Comparison of ENCODE assay signal across 13 mouse cellular contexts in genomic region chr2:144709285-144709684, GRCm38 (mm10).
DNase-seq lines count a peak whose midpoint lies in the region; ATAC-seq and TF ChIP-seq lines count a peak whose summit lies in the region.
"Had no signal": no experiment of that assay in that cellular context is flagged by ENCODE, and none has a peak within 500 bp of the region (broad histone marks: within the 10 kb centered on the region; RNA-seq: fewer than 3 reads in every experiment).

No protein-coding gene starts in this region.

- peaks cover 3% of the 10 kb centered on the region; the same call in 1 of the 2 replicates for H3K27me3 ChIP-seq in forebrain, embryonic 12.5 days
- H3K27me3 ChIP-seq in forebrain, postnatal 0 days (ENCODE audit: insufficient read depth, low read length) = no peaks in the 10 kb centered on the region
- no peaks in the 10 kb centered on the region for H3K27me3 ChIP-seq in midbrain, embryonic 11.5 days (ENCODE audit: control insufficient read depth, insufficient read depth, low read length)
- H3K27me3 ChIP-seq in midbrain, embryonic 10.5 days (ENCODE audit: low read depth, poor library complexity, severe bottlenecking) = no peaks in the 10 kb centered on the region
- no peaks in the 10 kb centered on the region for H3K27me3 ChIP-seq in forebrain, embryonic 14.5 days (replicated peaks; ENCODE audit: control insufficient read depth, insufficient read depth, low read length)
- H3K27me3 ChIP-seq in midbrain, embryonic 16.5 days (ENCODE audit: control insufficient read depth, insufficient read depth, low read depth, low read length) = no peaks in the 10 kb centered on the region
- H3K27me3 ChIP-seq: liver, embryonic 15.5 days had no signal

- H3K4me2 ChIP-seq in forebrain, embryonic 12.5 days = no peak overlapping the region
- H3K4me2 ChIP-seq in forebrain, postnatal 0 days (ENCODE audit: low read depth) = no peak overlapping the region
- H3K4me2 ChIP-seq in midbrain, embryonic 11.5 days = no peak overlapping the region
- no peak overlapping the region for H3K4me2 ChIP-seq in forebrain, embryonic 14.5 days (ENCODE audit: low read length)
- H3K4me2 ChIP-seq in midbrain, embryonic 16.5 days (ENCODE audit: low read length) = no peak overlapping the region
- H3K4me2 ChIP-seq: liver, embryonic 15.5 days had no signal

- DNase-seq in forebrain, postnatal 0 days = no peak
- DNase-seq in midbrain, embryonic 11.5 days (ENCODE audit: low spot score, missing footprints) = peak; percentile 82
- no peak for DNase-seq in midbrain, embryonic 10.5 days (ENCODE audit: low spot score)
- peak; percentile 71 for DNase-seq in forebrain, embryonic 14.5 days (ENCODE audit: low spot score)
- DNase-seq in gastrocnemius, postnatal 25 days = no peak
- DNase-seq in cerebellum, postnatal 36 days = no peak
- DNase-seq: cerebellum, adult 2 months; heart, adult 2 months; heart, postnatal 14 days; kidney, adult 2 months had no signal

- 35% methylated on average over 1 of the region's 1 CpGs for WGBS in forebrain, embryonic 12.5 days
- WGBS in forebrain, postnatal 0 days = 47% methylated on average over 1 of the region's 1 CpGs
- WGBS in midbrain, embryonic 11.5 days = 69% methylated on average over 1 of the region's 1 CpGs
- 68% methylated on average over 1 of the region's 1 CpGs for WGBS in midbrain, embryonic 10.5 days
- 13% methylated on average over 1 of the region's 1 CpGs for WGBS in forebrain, embryonic 14.5 days
- 43% methylated on average over 1 of the region's 1 CpGs for WGBS in midbrain, embryonic 16.5 days

- H3K9me3 ChIP-seq in forebrain, embryonic 12.5 days = no peaks in the 10 kb centered on the region
- H3K9me3 ChIP-seq in forebrain, postnatal 0 days (ENCODE audit: low read length) = 0 out of 2 replicates have a peak, but pooled peaks cover 3% of the 10 kb centered on the region
- no peaks in the 10 kb centered on the region for H3K9me3 ChIP-seq in midbrain, embryonic 11.5 days (ENCODE audit: control insufficient read depth, low read length)
- peaks cover 4% of the 10 kb centered on the region; the same call in 1 of the 2 replicates for H3K9me3 ChIP-seq in midbrain, embryonic 10.5 days (replicated peaks)
- no peaks in the 10 kb centered on the region; the same call in 1 of the 2 replicates for H3K9me3 ChIP-seq in forebrain, embryonic 14.5 days (replicated peaks; ENCODE audit: control insufficient read depth, low read length)
- H3K9me3 ChIP-seq in midbrain, embryonic 16.5 days (replicated peaks; ENCODE audit: control insufficient read depth, low read length, poor library complexity, severe bottlenecking) = no peaks in the 10 kb centered on the region
- H3K9me3 ChIP-seq: liver, embryonic 15.5 days had no signal

- no peak overlapping the region for H3K9ac ChIP-seq in forebrain, embryonic 12.5 days
- H3K9ac ChIP-seq in forebrain, postnatal 0 days = no peak overlapping the region
- H3K9ac ChIP-seq in midbrain, embryonic 11.5 days (ENCODE audit: low read length) = no peak overlapping the region
- no peak overlapping the region for H3K9ac ChIP-seq in forebrain, embryonic 14.5 days (ENCODE audit: low read length)
- H3K9ac ChIP-seq in midbrain, embryonic 16.5 days (ENCODE audit: low read depth, low read length) = no peak overlapping the region
- H3K9ac ChIP-seq: liver, embryonic 15.5 days had no signal

- peak overlapping the region; percentile 15; the same call in 1 of the 2 replicates for H3K27ac ChIP-seq in forebrain, embryonic 12.5 days
- H3K27ac ChIP-seq in forebrain, postnatal 0 days (ENCODE audit: low read depth, low read length) = no peak overlapping the region
- no peak overlapping the region; the same call in 1 of the 2 replicates for H3K27ac ChIP-seq in midbrain, embryonic 11.5 days (ENCODE audit: low read depth, low read length)
- no peak overlapping the region for H3K27ac ChIP-seq in midbrain, embryonic 10.5 days (replicated peaks)
- H3K27ac ChIP-seq in forebrain, embryonic 14.5 days (ENCODE audit: low read depth, low read length) = no peak overlapping the region
- H3K27ac ChIP-seq in midbrain, embryonic 16.5 days (ENCODE audit: low read length) = no peak overlapping the region
- H3K27ac ChIP-seq: heart, adult 2 months; liver, embryonic 15.5 days had no signal

- H3K36me3 ChIP-seq in forebrain, embryonic 12.5 days (replicated peaks) = no peaks in the 10 kb centered on the region
- no peaks in the 10 kb centered on the region for H3K36me3 ChIP-seq in forebrain, postnatal 0 days (ENCODE audit: insufficient read depth)
- H3K36me3 ChIP-seq in midbrain, embryonic 11.5 days (ENCODE audit: control insufficient read depth, insufficient read depth, low read length) = no peaks in the 10 kb centered on the region
- no peaks in the 10 kb centered on the region for H3K36me3 ChIP-seq in midbrain, embryonic 10.5 days
- H3K36me3 ChIP-seq in forebrain, embryonic 14.5 days (ENCODE audit: control insufficient read depth, insufficient read depth, low read length) = no peaks in the 10 kb centered on the region
- H3K36me3 ChIP-seq in midbrain, embryonic 16.5 days (ENCODE audit: control insufficient read depth, insufficient read depth, low read length) = no peaks in the 10 kb centered on the region
- H3K36me3 ChIP-seq: liver, embryonic 15.5 days had no signal

- ATAC-seq in forebrain, embryonic 12.5 days (ENCODE audit: low FRiP score) = peak; percentile 55; the same call in 1 of the 2 replicates
- no peak for ATAC-seq in forebrain, postnatal 0 days
- ATAC-seq in midbrain, embryonic 11.5 days (ENCODE audit: low FRiP score) = peak; percentile 73
- peak; percentile 44; the same call in 1 of the 2 replicates for ATAC-seq in forebrain, embryonic 14.5 days
- ATAC-seq in midbrain, embryonic 16.5 days = peak; percentile 34; the same call in 1 of the 2 replicates

- no peak for TF ChIP-seq CTCF in forebrain, postnatal 0 days (IDR thresholded peaks at IDR 0.05; ENCODE audit: low read depth)

- peaks cover 16% of the 10 kb centered on the region for H3K4me1 ChIP-seq in forebrain, embryonic 12.5 days
- H3K4me1 ChIP-seq in forebrain, postnatal 0 days (ENCODE audit: insufficient read depth) = no peaks in the 10 kb centered on the region
- peaks cover 4% of the 10 kb centered on the region; the same call in 1 of the 2 replicates for H3K4me1 ChIP-seq in midbrain, embryonic 11.5 days (ENCODE audit: control insufficient read depth, insufficient read depth, low read length)
- peaks cover 18% of the 10 kb centered on the region for H3K4me1 ChIP-seq in midbrain, embryonic 10.5 days
- H3K4me1 ChIP-seq in forebrain, embryonic 14.5 days (ENCODE audit: control insufficient read depth, insufficient read depth, low read length) = no peaks in the 10 kb centered on the region
- H3K4me1 ChIP-seq in midbrain, embryonic 16.5 days (ENCODE audit: control insufficient read depth, insufficient read depth, low read length) = peaks cover 2% of the 10 kb centered on the region; the same call in 1 of the 2 replicates
- H3K4me1 ChIP-seq: liver, embryonic 15.5 days had no signal

- no peak overlapping the region for H3K4me3 ChIP-seq in forebrain, embryonic 12.5 days (replicated peaks)
- H3K4me3 ChIP-seq in forebrain, postnatal 0 days (ENCODE audit: low read depth, low read length) = no peak overlapping the region
- no peak overlapping the region for H3K4me3 ChIP-seq in midbrain, embryonic 11.5 days (ENCODE audit: low read depth, low read length)
- H3K4me3 ChIP-seq in midbrain, embryonic 10.5 days = no peak overlapping the region
- no peak overlapping the region for H3K4me3 ChIP-seq in forebrain, embryonic 14.5 days (ENCODE audit: low read depth, low read length)
- no peak overlapping the region for H3K4me3 ChIP-seq in midbrain, embryonic 16.5 days (ENCODE audit: low read depth, low read length)
- H3K4me3 ChIP-seq: heart, adult 2 months; liver, embryonic 15.5 days had no signal

Comparison
In these comparisons a context has a peak if more than half of its experiments do, and no peak if none do; other contexts are left out.
1. DNase-seq: peak in midbrain, embryonic 11.5 days (single experiment) and forebrain, embryonic 14.5 days (single experiment); none in forebrain, postnatal 0 days (single experiment), midbrain, embryonic 10.5 days (single experiment), gastrocnemius, postnatal 25 days (single experiment) and cerebellum, postnatal 36 days (0 of 2).